Mouse (Mus musculus) subcutaneous adipose tissue, adult 2 months (tissue): ENCODE data around the gene Dclk3. TPM values are rescaled to one million over a fixed set of nuclear protein-coding genes. Genes with fewer than 3 reads are reported as not detected.

Source experiments
- polyA plus RNA-seq: library from polyadenylated mRNA; depleted of rRNA; stranded (reverse); fragments of >200 nt; gene quantifications from 2 replicates; pipeline ENCODE4 v1.2.3, GENCODE M21; 2012; ENCODE audit warnings: low replicate concordance; rRNA removed

The Dclk3 gene
- polyA plus RNA-seq: 0.78 and 1.6 TPM in 2 replicates

GRCm38 (mm10) chr9:111438904-111439835 lies at the start of gene Dclk3:
Gene Dclk3 (plus strand): TSS chr9:111439081.

Other genes starting within 250 kb of the Dclk3 start
- 17.9 and 24.6 TPM in 2 replicates for gene Mlh1, start 167.3 kb upstream of the Dclk3 start, polyA plus RNA-seq
- gene Epm2aip1, start 167.2 kb upstream of the Dclk3 start, polyA plus RNA-seq: 10.3 and 18.3 TPM in 2 replicates
- gene Trank1, start 127.3 kb upstream of the Dclk3 start, polyA plus RNA-seq: 0.16 and 0.17 TPM in 2 replicates